8 mouse cellular contexts compared by ENCODE assay signal in the genomic region with DNA sequence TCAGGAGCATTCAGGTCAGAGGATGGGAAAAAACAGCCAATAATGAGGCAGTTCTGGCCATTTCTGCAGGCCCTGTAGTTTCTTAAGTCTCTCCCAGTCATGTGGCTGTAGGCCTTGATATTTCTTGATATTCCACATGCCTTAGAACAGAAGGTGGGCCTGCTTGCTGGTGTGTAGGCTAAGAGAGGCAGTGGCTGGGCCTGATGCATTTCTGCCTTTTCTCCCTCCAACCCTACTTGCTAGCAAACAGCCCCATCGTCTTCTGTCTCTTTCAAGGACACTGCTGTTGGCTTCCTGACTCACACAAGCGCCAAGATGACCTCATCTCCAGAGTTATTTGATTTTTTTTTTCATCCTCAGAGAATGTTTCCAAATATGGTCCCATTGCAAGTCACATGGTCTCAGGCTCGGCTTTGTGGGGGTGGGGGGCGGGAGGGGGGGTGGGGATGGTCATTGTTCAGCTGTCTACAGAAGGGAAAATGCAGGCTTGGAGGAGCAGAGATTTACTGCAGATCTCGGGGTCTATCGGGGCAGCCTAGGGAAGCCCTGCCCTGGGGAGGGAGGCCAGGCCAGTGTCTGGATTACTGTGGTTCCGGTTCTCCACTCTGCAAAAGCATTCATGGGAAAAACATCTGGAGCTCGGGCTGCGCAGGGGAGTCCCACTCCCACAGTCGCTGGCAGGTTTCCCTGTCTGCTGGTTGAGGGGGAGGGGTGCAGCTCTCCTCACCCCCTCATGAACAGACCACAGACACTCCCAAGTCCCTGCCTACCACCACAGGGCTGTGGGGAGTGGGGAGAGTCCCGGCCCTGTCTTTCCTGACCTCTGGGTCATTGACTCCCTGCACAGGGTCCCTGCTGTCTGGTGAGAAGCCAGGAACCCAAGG. TPM values are rescaled to one million over a fixed set of nuclear protein-coding genes. Genes with fewer than 3 reads are reported as not detected.
DNase-seq lines count a peak whose midpoint lies in the region; ATAC-seq and TF ChIP-seq lines count a peak whose summit lies in the region.

No protein-coding gene starts in this region.

- peak; percentile 89 for DNase-seq in Patski (ENCODE audit: low read depth, low spot score)
- peak; percentile 62 for DNase-seq in embryonic facial prominence, embryonic 10.5 days (ENCODE audit: low spot score)
- peak; percentile 90 to 96 for DNase-seq in heart, adult 9 months (ENCODE audit: low spot score in 2 of 2)
- peak; percentile 41 to 55 for DNase-seq in kidney, adult 8-10 months
- peak; percentile 93 for DNase-seq in lung, postnatal 0 days (ENCODE audit: low spot score)
- no peak for DNase-seq in cerebellum, postnatal 36 days
- DNase-seq in right cerebral cortex, adult 18-20 months, result no peak

- POLR2A ChIA-PET in Patski (lab: Charles Lee), result interaction anchor here (0.9 kb wide), 1 partner anchor 14 kb away, joined by 3 read pairs; the partner anchor contains the start of gene Mb

- CTCF ChIA-PET in Patski (lab: Charles Lee), result interaction anchor here (0.8 kb wide), 1 partner anchor 321 kb away, joined by 3 read pairs; no protein-coding TSS in a partner anchor

- peak overlapping the region; percentile 92 for H3K27ac ChIP-seq in embryonic facial prominence, embryonic 10.5 days (replicated peaks)
- H3K27ac ChIP-seq in lung, postnatal 0 days (ENCODE audit: low read length), result peak overlapping the region; percentile 92
- H3K27ac ChIP-seq in stomach, embryonic 14.5 days (ENCODE audit: low read length), result peak overlapping the region; percentile 98

- H3K4me3 ChIP-seq in embryonic facial prominence, embryonic 10.5 days, result peak overlapping the region; percentile 23; the same call in 1 of the 2 replicates
- no peak overlapping the region; the same call in 1 of the 2 replicates for H3K4me3 ChIP-seq in lung, postnatal 0 days (ENCODE audit: low read depth, low read length)
- H3K4me3 ChIP-seq in stomach, embryonic 14.5 days (ENCODE audit: low read depth, low read length), result no peak overlapping the region

- no peak for TF ChIP-seq CTCF in Patski (IDR thresholded peaks at IDR 0.05)
- no peak for TF ChIP-seq CTCF in lung, postnatal 0 days (IDR thresholded peaks at IDR 0.05)

- in situ Hi-C loops in Patski (cut with MboI; ENCODE audit: low pct_unique_long_range_greater_than_20kb), result loop anchor here (5.0 kb wide), 1 partner anchor 115 kb away; no protein-coding TSS in a partner anchor

- peak; percentile 69 for ATAC-seq in Patski
- ATAC-seq in lung, postnatal 0 days, result peak; percentile 73
- ATAC-seq in stomach, embryonic 14.5 days (ENCODE audit: insufficient number of reproducible peaks, insufficient read depth, low FRiP score, low read depth), result peak; percentile 84

- 35% methylated on average over 11 of the region's 11 CpGs for WGBS in embryonic facial prominence, embryonic 10.5 days
- WGBS in lung, postnatal 0 days, result 9% methylated on average over 11 of the region's 11 CpGs
- WGBS in stomach, embryonic 14.5 days, result 5% methylated on average over 11 of the region's 11 CpGs

- H3K36me3 ChIP-seq in embryonic facial prominence, embryonic 10.5 days (replicated peaks), result no peaks in the 10 kb centered on the region
- no peaks in the 10 kb centered on the region for H3K36me3 ChIP-seq in lung, postnatal 0 days (ENCODE audit: insufficient read depth, low read length)
- no peaks in the 10 kb centered on the region for H3K36me3 ChIP-seq in stomach, embryonic 14.5 days (ENCODE audit: control insufficient read depth, insufficient read depth, low read length)

- H3K27me3 ChIP-seq in Patski, result no peaks in the 10 kb centered on the region
- no peaks in the 10 kb centered on the region for H3K27me3 ChIP-seq in embryonic facial prominence, embryonic 10.5 days (replicated peaks; ENCODE audit: low read depth, poor library complexity, severe bottlenecking)
- no peaks in the 10 kb centered on the region for H3K27me3 ChIP-seq in lung, postnatal 0 days (replicated peaks; ENCODE audit: insufficient read depth, low read length)
- no peaks in the 10 kb centered on the region for H3K27me3 ChIP-seq in stomach, embryonic 14.5 days (ENCODE audit: control insufficient read depth, insufficient read depth, low read length)

- H3K4me1 ChIP-seq in embryonic facial prominence, embryonic 10.5 days, result peaks cover 53% of the 10 kb centered on the region
- peaks cover 12% of the 10 kb centered on the region for H3K4me1 ChIP-seq in lung, postnatal 0 days (ENCODE audit: insufficient read depth, low read depth, low read length)
- peaks cover 32% of the 10 kb centered on the region for H3K4me1 ChIP-seq in stomach, embryonic 14.5 days (ENCODE audit: control insufficient read depth, insufficient read depth, low read length)

- TF ChIP-seq EP300 in lung, postnatal 0 days (IDR thresholded peaks at IDR 0.05), result no peak

- H3K4me2 ChIP-seq in lung, postnatal 0 days (replicated peaks; ENCODE audit: low read depth, low read length), result peak overlapping the region; percentile 29; the same call in 1 of the 2 replicates
- H3K4me2 ChIP-seq in stomach, embryonic 14.5 days (replicated peaks; ENCODE audit: low read depth, low read length), result peak overlapping the region; percentile 14; the same call in 1 of the 2 replicates

- H3K9ac ChIP-seq in lung, postnatal 0 days (replicated peaks; ENCODE audit: low read depth), result no peak overlapping the region
- H3K9ac ChIP-seq in stomach, embryonic 14.5 days (replicated peaks; ENCODE audit: low read depth, low read length), result 0 out of 2 replicates have a peak overlapping the region, but pooled peaks have one; percentile 21

- no peaks in the 10 kb centered on the region for H3K9me3 ChIP-seq in embryonic facial prominence, embryonic 10.5 days
- H3K9me3 ChIP-seq in lung, postnatal 0 days (ENCODE audit: low read length), result no peaks in the 10 kb centered on the region
- H3K9me3 ChIP-seq in stomach, embryonic 14.5 days (ENCODE audit: control insufficient read depth, low read depth, low read length), result no peaks in the 10 kb centered on the region

RNA-seq across cellular contexts. Expression of gene Apol6, which starts 7.0 kb away (rescaled TPM):
- 0.05 TPM for polyA plus RNA-seq in Patski (2021)
- polyA plus RNA-seq in embryonic facial prominence, embryonic 10.5 days (2016; fragmentation: Nextera tagmentation; extraction: Ambion mirVana), result 0.07 and 0.16 TPM in 2 replicates
- polyA plus RNA-seq in lung, postnatal 0 days (2015; fragmentation: Nextera tagmentation; extraction: Ambion mirVana), result 0.10 TPM in 1 of 2 replicates, not detected in the other
- 0.12 TPM in 1 of 2 replicates, not detected in the other for polyA plus RNA-seq in stomach, embryonic 14.5 days (2014; fragmentation: Nextera tagmentation; extraction: Ambion mirVana)

RNA-seq across cellular contexts. Expression of gene Mb, which starts 12.9 kb away (rescaled TPM):
- not detected for polyA plus RNA-seq in Patski (2021)
- 0.72 and 0.86 TPM in 2 replicates for polyA plus RNA-seq in embryonic facial prominence, embryonic 10.5 days (2016; fragmentation: Nextera tagmentation; extraction: Ambion mirVana)
- polyA plus RNA-seq in lung, postnatal 0 days (2015; fragmentation: Nextera tagmentation; extraction: Ambion mirVana), result 0.84 and 1.1 TPM in 2 replicates
- polyA plus RNA-seq in stomach, embryonic 14.5 days (2014; fragmentation: Nextera tagmentation; extraction: Ambion mirVana), result 0.39 and 1.8 TPM in 2 replicates

Comparison
In these comparisons a context has a peak if more than half of its experiments do, and no peak if none do; other contexts are left out.
1. DNase-seq: peak in Patski (single experiment), embryonic facial prominence, embryonic 10.5 days (single experiment), heart, adult 9 months (2 of 2), kidney, adult 8-10 months (2 of 2) and lung, postnatal 0 days (single experiment); none in cerebellum, postnatal 36 days (0 of 2) and right cerebral cortex, adult 18-20 months (single experiment).
2. Peak in every context shown above with its lines, with median percentiles within 50 percentile points of each other: ATAC-seq and H3K27ac ChIP-seq.